Mouse (Mus musculus): ENCODE results near the gene Macrod2. TPM values are rescaled to one million over a fixed set of nuclear protein-coding genes. Genes with fewer than 3 reads are reported as not detected.
A peak's percentile ranks its signal among the peaks of the same experiment; 100 is the strongest.

Macrod2 gene
- polyA plus RNA-seq, 1 experiment from 2014 or later = 75.4 TPM

DNA sequence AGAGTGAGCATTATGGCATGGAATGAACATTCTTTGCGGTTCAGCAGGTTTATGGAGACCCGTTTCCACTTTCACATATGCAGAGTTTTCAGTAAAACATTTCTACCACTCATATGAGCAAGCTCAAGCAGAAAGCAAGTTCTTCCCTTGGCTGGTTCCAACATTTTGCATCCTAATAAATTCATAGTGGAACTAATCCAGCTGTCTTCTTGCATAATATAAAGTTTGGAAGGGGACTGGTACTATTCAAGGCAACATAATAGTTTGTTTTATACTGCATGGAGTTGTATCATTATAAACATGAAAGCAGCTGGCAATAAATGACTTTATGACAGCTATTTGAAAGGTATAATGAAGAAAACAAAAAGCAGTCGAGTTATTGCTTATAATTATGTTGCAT, 1320.0 kb downstream of the Macrod2 start:
- Histone ChIP-seq H3K4me2 (replicated peaks) (no peak overlapping the region), H3K27me3 (no peaks in the 10 kb centered on the region), H3K9ac (replicated peaks) (no peak overlapping the region), H3K9me3 (no peaks in the 10 kb centered on the region), H3K4me1 (replicated peaks) (no peaks in the 10 kb centered on the region), H3K36me3 (no peaks in the 10 kb centered on the region), H3K4me3 (replicated peaks) (no peak overlapping the region), H3K27ac (no peak overlapping the region)
- whole genome bisulfite sequencing = 88% methylated on average over 3 of the region's 3 CpGs
- ATAC-seq = no peak

DNA sequence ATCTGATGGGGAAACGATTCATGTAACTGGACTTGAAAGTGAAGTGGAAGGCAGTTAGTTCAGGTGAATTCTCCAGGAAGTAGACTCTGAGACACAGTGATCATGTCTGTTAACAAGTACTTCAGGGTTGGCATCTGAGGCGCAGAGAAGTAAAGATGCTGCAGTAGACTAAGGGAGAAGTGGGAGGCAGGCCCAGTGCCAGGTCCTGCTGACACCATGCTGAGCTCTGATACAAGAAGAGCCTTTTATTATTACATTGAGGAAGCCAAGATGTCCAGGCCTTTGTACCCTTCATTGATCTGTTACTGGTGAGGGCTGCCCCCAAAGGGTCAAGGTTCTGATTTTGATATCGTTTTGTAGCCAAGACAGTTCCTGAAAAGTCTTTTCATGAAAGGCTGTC, 1327.4 kb downstream of the Macrod2 start:
- Histone ChIP-seq H3K4me3 (replicated peaks) (no peak overlapping the region), H3K27me3 (no peaks in the 10 kb centered on the region), H3K27ac (no peak overlapping the region), H3K9me3 (no peaks in the 10 kb centered on the region), H3K4me1 (replicated peaks) (no peaks in the 10 kb centered on the region), H3K36me3 (no peaks in the 10 kb centered on the region), H3K4me2 (replicated peaks) (no peak overlapping the region), H3K9ac (replicated peaks) (no peak overlapping the region)
- no peak for ATAC-seq
- 87% methylated on average over 3 of the region's 3 CpGs for WGBS

DNA sequence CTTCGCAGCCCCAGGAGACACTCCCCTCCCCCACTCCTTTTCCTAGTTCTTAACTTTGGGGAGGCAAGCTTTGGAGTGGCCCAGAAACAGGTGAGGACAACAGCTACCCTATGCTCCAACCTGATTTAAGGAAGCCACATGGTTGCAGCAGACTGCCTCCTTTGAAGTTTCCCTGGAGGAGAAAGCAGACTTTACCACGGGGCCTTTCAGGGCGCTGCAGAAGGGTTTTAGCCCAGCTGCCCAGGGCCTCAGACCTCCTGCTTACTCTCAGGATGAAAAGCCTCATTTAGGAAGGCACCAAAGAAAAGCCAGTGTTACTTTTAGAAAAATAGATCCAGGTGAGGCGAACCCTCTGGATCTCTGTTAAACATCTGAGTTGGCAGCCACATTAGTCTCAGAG, 1333.9 kb downstream of the Macrod2 start:
- Histone ChIP-seq H3K4me3 (replicated peaks) (no peak overlapping the region), H3K9me3 (no peaks in the 10 kb centered on the region), H3K36me3 (no peaks in the 10 kb centered on the region), H3K27me3 (no peaks in the 10 kb centered on the region), H3K4me1 (replicated peaks) (no peaks in the 10 kb centered on the region), H3K9ac (replicated peaks) (no peak overlapping the region), H3K4me2 (replicated peaks) (no peak overlapping the region), H3K27ac (no peak overlapping the region)
- ATAC-seq = no peak
- 64% methylated on average over 4 of the region's 4 CpGs for WGBS

- no peaks in the 10 kb centered on the region for H3K36me3 ChIP-seq
- H3K4me3 ChIP-seq (replicated peaks) = no peak overlapping the region
- H3K4me1 ChIP-seq (replicated peaks) = no peaks in the 10 kb centered on the region
- H3K9ac ChIP-seq (replicated peaks) = no peak overlapping the region
- no peak for ATAC-seq
- no peaks in the 10 kb centered on the region for H3K27me3 ChIP-seq
- H3K27ac ChIP-seq = no peak overlapping the region
- no peak overlapping the region for H3K4me2 ChIP-seq (replicated peaks)
- no peaks in the 10 kb centered on the region for H3K9me3 ChIP-seq
- WGBS = 94% methylated on average over 5 of the region's 5 CpGs
Measured at GRCm38 (mm10) chr2:141736685-141737456, 1341.8 kb downstream of the Macrod2 start.

DNA sequence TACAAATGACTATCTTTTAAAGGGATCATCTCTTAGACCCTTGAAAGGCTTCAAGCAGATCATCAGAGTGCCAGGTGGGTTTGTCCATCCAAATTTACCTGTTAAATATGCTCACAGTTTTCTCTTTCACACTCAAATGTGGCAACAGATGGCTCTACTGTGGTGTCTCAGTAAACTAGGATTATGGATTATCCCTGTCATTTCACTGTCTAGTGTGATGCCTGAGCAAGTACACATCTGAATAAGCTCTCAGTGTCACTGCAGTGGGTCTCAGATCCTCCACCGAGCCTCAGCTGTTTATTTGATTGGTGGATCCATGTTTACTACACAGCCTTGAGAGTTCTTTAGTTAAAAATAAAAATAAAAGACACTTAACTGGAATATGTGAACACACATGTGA, 1343.6 kb downstream of the Macrod2 start:
- no peak overlapping the region for H3K27ac ChIP-seq
- no peaks in the 10 kb centered on the region for H3K4me1 ChIP-seq (replicated peaks)
- no peak for ATAC-seq

GRCm38 (mm10) chr2:141740318-141740717, 1345.2 kb downstream of the Macrod2 start:
- no peaks in the 10 kb centered on the region for H3K4me1 ChIP-seq (replicated peaks)
- H3K9ac ChIP-seq (replicated peaks) = no peak overlapping the region
- WGBS = 56% methylated on average over 5 of the region's 5 CpGs
- no peak overlapping the region for H3K27ac ChIP-seq
- H3K4me3 ChIP-seq (replicated peaks) = no peak overlapping the region
- H3K4me2 ChIP-seq (replicated peaks) = no peak overlapping the region
- no peaks in the 10 kb centered on the region for H3K27me3 ChIP-seq
- no peaks in the 10 kb centered on the region for H3K36me3 ChIP-seq
- 0 out of 2 replicates have a peak, but pooled peaks have one; percentile 30 for ATAC-seq
- H3K9me3 ChIP-seq = no peaks in the 10 kb centered on the region

More for the DNA sequence above, 1343.6 kb downstream of the Macrod2 start:
- Histone ChIP-seq H3K27me3 (no peaks in the 10 kb centered on the region), H3K4me2 (replicated peaks) (no peak overlapping the region), H3K9me3 (no peaks in the 10 kb centered on the region), H3K4me3 (replicated peaks) (no peak overlapping the region), H3K36me3 (no peaks in the 10 kb centered on the region), H3K9ac (replicated peaks) (no peak overlapping the region)
- 73% methylated on average over 1 of the region's 1 CpGs for WGBS

- Histone ChIP-seq H3K4me2 (replicated peaks) (no peak overlapping the region), H3K27me3 (no peaks in the 10 kb centered on the region), H3K4me1 (replicated peaks) (no peaks in the 10 kb centered on the region), H3K36me3 (no peaks in the 10 kb centered on the region), H3K9me3 (no peaks in the 10 kb centered on the region), H3K4me3 (replicated peaks) (no peak overlapping the region), H3K27ac (no peak overlapping the region), H3K9ac (replicated peaks) (no peak overlapping the region)
- WGBS = 83% methylated on average over 4 of the region's 4 CpGs
- no peak for ATAC-seq
Measured at GRCm38 (mm10) chr2:141800236-141800635, 1405.1 kb downstream of the Macrod2 start.

- H3K9me3 ChIP-seq = no peaks in the 10 kb centered on the region
- ATAC-seq = no peak
- 79% methylated on average over 2 of the region's 2 CpGs for WGBS
- no peaks in the 10 kb centered on the region for H3K36me3 ChIP-seq
- H3K4me2 ChIP-seq (replicated peaks) = no peak overlapping the region
- no peak overlapping the region for H3K9ac ChIP-seq (replicated peaks)
- H3K27me3 ChIP-seq = no peaks in the 10 kb centered on the region
- no peak overlapping the region for H3K4me3 ChIP-seq (replicated peaks)
- no peak overlapping the region for H3K27ac ChIP-seq
- H3K4me1 ChIP-seq (replicated peaks) = no peaks in the 10 kb centered on the region
Measured at GRCm38 (mm10) chr2:141800909-141801308, 1405.8 kb downstream of the Macrod2 start.

DNA sequence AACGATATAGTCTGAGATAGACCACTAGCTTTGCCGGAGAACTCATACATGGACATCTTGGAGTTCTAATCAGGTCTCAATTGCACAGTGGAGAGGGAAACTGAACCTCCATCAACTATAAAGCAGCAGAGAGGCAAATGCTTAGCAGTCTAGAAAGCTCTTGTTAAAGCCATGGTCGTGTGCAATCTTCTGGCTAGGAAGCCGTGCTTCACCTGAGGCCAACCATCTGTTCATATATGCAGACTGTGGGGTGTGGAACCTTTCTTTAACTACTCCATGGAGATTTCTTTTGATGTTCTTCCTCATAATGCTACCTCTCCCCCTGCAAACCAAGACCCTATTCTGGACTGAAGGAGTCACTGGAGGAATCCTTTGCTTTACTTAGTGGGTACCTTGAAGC, 1421.2 kb downstream of the Macrod2 start:
- H3K9ac ChIP-seq (replicated peaks) = no peak overlapping the region
- no peak for ATAC-seq
- H3K9me3 ChIP-seq = no peaks in the 10 kb centered on the region
- H3K4me3 ChIP-seq (replicated peaks) = no peak overlapping the region
- no peaks in the 10 kb centered on the region for H3K36me3 ChIP-seq
- H3K27me3 ChIP-seq = no peaks in the 10 kb centered on the region
- 96% methylated on average over 4 of the region's 4 CpGs for WGBS
- H3K4me1 ChIP-seq (replicated peaks) = no peaks in the 10 kb centered on the region
- H3K27ac ChIP-seq = no peak overlapping the region
- no peak overlapping the region for H3K4me2 ChIP-seq (replicated peaks)

- Histone ChIP-seq H3K4me1 (replicated peaks) (no peaks in the 10 kb centered on the region), H3K9me3 (no peaks in the 10 kb centered on the region), H3K9ac (replicated peaks) (no peak overlapping the region), H3K27me3 (no peaks in the 10 kb centered on the region), H3K27ac (no peak overlapping the region), H3K36me3 (no peaks in the 10 kb centered on the region), H3K4me2 (replicated peaks) (no peak overlapping the region), H3K4me3 (replicated peaks) (no peak overlapping the region)
- WGBS = 77% methylated on average over 4 of the region's 4 CpGs
- no peak for ATAC-seq
Measured at GRCm38 (mm10) chr2:141817546-141818180, 1422.6 kb downstream of the Macrod2 start.

- no peak overlapping the region for H3K4me2 ChIP-seq (replicated peaks)
- no peaks in the 10 kb centered on the region for H3K27me3 ChIP-seq
- H3K4me3 ChIP-seq (replicated peaks) = no peak overlapping the region
- no peak for ATAC-seq
- H3K36me3 ChIP-seq = no peaks in the 10 kb centered on the region
- H3K9me3 ChIP-seq = no peaks in the 10 kb centered on the region
- no peak overlapping the region for H3K27ac ChIP-seq
- no peak overlapping the region for H3K9ac ChIP-seq (replicated peaks)
- H3K4me1 ChIP-seq (replicated peaks) = no peaks in the 10 kb centered on the region
Measured at GRCm38 (mm10) chr2:141820795-141821194, 1425.7 kb downstream of the Macrod2 start.

- no peaks in the 10 kb centered on the region for H3K36me3 ChIP-seq
- H3K4me3 ChIP-seq (replicated peaks) = no peak overlapping the region
- H3K27me3 ChIP-seq = no peaks in the 10 kb centered on the region
- H3K9me3 ChIP-seq = no peaks in the 10 kb centered on the region
- no peak for ATAC-seq
- H3K9ac ChIP-seq (replicated peaks) = no peak overlapping the region
- 83% methylated on average over 8 of the region's 8 CpGs for WGBS
- no peak overlapping the region for H3K4me2 ChIP-seq (replicated peaks)
- no peak overlapping the region for H3K27ac ChIP-seq
- no peaks in the 10 kb centered on the region for H3K4me1 ChIP-seq (replicated peaks)
Measured at GRCm38 (mm10) chr2:141825606-141826495, 1430.7 kb downstream of the Macrod2 start.
